In genomic region chr14:26798330-26798729, GRCm38 (mm10) we compare ENCODE assay signal across 25 mouse cellular contexts.
A peak's percentile ranks its signal among the peaks of the same experiment; 100 is the strongest.
DNase-seq lines count a peak whose midpoint lies in the region; ATAC-seq lines count a peak whose summit lies in the region.
"Had no signal": no experiment of that assay in that cellular context is flagged by ENCODE, and none has a peak within 500 bp of the region (broad histone marks: within the 10 kb centered on the region; RNA-seq: fewer than 3 reads in every experiment).

No protein-coding gene starts in this region.

- DNase-seq in 416B (ENCODE audit: low read depth) (peak; percentile 61), MEL-GATA-1-ER (ENCODE audit: extremely low read depth, low read depth) (peak; percentile 42), adipocyte (ENCODE audit: low spot score) (no peak)
- no peak for DNase-seq in neural tube, embryonic 10.5 days (ENCODE audit: extremely low spot score, low spot score)
- DNase-seq: adrenal gland, adult 2 months; adrenal gland, postnatal 10 days; adrenal gland, postnatal 25 days; cerebellum, adult 11 months; cerebellum, adult 18-20 months; cerebellum, adult 8-10 months; cerebellum, adult 9-11 months; cerebellum, postnatal 14 days; cerebellum, postnatal 36 days; forebrain, postnatal 0 days had no signal

- ATAC-seq in megakaryocyte progenitor cell, adult 5-6 weeks (replicated peaks; ENCODE audit: poor library complexity): peak; percentile 60
- ATAC-seq in midbrain, embryonic 15.5 days (replicated peaks): no peak
- ATAC-seq: activated CD4-positive, CD25-positive, alpha-beta regulatory T cell, adult 4 months; CD4-positive, CD25-positive, alpha-beta regulatory T cell, adult 4 months; forebrain, embryonic 13.5 days; forebrain, embryonic 15.5 days; forebrain, postnatal 0 days; Patski had no signal

- no peak overlapping the region for H3K27ac ChIP-seq in midbrain, embryonic 15.5 days
- H3K27ac ChIP-seq: embryonic facial prominence, embryonic 10.5 days; embryonic facial prominence, embryonic 12.5 days; forebrain, embryonic 13.5 days; forebrain, embryonic 15.5 days had no signal

- H3K4me1 ChIP-seq in midbrain, embryonic 15.5 days: no peaks in the 10 kb centered on the region
- H3K4me1 ChIP-seq: embryonic facial prominence, embryonic 10.5 days; embryonic facial prominence, embryonic 12.5 days; forebrain, embryonic 13.5 days; forebrain, embryonic 15.5 days had no signal

- H3K4me3 ChIP-seq in midbrain, embryonic 15.5 days: no peak overlapping the region
- H3K4me3 ChIP-seq: embryonic facial prominence, embryonic 10.5 days; embryonic facial prominence, embryonic 12.5 days; forebrain, embryonic 13.5 days; forebrain, embryonic 15.5 days had no signal

- WGBS in midbrain, embryonic 15.5 days: 90% methylated on average over 3 of the region's 3 CpGs

- H3K4me2 ChIP-seq in midbrain, embryonic 15.5 days: no peak overlapping the region
- H3K4me2 ChIP-seq: embryonic facial prominence, embryonic 12.5 days; forebrain, embryonic 13.5 days; forebrain, embryonic 15.5 days had no signal

- H3K9ac ChIP-seq in midbrain, embryonic 15.5 days: no peak overlapping the region
- H3K9ac ChIP-seq: embryonic facial prominence, embryonic 12.5 days; forebrain, embryonic 13.5 days; forebrain, embryonic 15.5 days; forebrain, postnatal 0 days had no signal

- no peaks in the 10 kb centered on the region for H3K36me3 ChIP-seq in midbrain, embryonic 15.5 days (replicated peaks)
- H3K36me3 ChIP-seq: embryonic facial prominence, embryonic 10.5 days; embryonic facial prominence, embryonic 12.5 days; forebrain, embryonic 15.5 days; G1E had no signal

- no peaks in the 10 kb centered on the region for H3K9me3 ChIP-seq in midbrain, embryonic 15.5 days
- H3K9me3 ChIP-seq: embryonic facial prominence, embryonic 10.5 days; embryonic facial prominence, embryonic 12.5 days; forebrain, embryonic 13.5 days; forebrain, embryonic 15.5 days; G1E had no signal

- no peaks in the 10 kb centered on the region for H3K27me3 ChIP-seq in midbrain, embryonic 15.5 days (replicated peaks)
- H3K27me3 ChIP-seq: CH12.LX; embryonic facial prominence, embryonic 12.5 days; forebrain, embryonic 13.5 days; forebrain, embryonic 15.5 days had no signal

Comparison
In these comparisons a context has a peak if more than half of its experiments do, and no peak if none do; other contexts are left out.
1. DNase-seq: peak in 416B (single experiment) and MEL-GATA-1-ER (single experiment); none in neural tube, embryonic 10.5 days (single experiment) and adipocyte (single experiment).